Mouse (Mus musculus): ENCODE data around the gene Rnf17.
A peak's percentile ranks its signal among the peaks of the same experiment; 100 is the strongest.

The Rnf17 gene

GRCm38 (mm10) chr14:56402311-56403071 is at the start of gene Rnf17:
TSS of gene Rnf17 (plus strand) at chr14:56402581.
- no peak for DNase-seq (ENCODE audit: low read depth in 1 of 2, low spot score in 2 of 2)

DNA sequence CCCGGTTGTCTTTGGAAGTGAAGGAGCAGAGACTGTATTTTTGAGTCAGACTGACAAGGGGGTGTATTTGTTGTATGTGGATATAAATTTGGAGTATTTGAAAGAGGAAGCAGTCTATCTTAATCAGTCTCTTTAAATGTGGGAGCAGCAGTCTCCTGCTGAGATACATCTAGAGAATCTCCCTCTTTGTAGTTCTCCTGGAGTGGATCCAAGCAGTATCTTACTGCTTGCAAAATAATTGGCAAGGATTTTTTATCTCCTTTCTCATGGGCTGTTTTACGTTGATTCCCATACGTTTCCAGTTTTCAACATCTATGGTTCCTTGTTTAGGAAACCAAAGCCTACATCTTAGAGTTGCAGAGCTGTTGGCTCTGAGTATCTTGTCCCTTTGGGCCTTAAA is 47.6 kb upstream of the Rnf17 start:
- DNase-seq (ENCODE audit: low read depth in 1 of 2, low spot score in 2 of 2) = no peak

DNA sequence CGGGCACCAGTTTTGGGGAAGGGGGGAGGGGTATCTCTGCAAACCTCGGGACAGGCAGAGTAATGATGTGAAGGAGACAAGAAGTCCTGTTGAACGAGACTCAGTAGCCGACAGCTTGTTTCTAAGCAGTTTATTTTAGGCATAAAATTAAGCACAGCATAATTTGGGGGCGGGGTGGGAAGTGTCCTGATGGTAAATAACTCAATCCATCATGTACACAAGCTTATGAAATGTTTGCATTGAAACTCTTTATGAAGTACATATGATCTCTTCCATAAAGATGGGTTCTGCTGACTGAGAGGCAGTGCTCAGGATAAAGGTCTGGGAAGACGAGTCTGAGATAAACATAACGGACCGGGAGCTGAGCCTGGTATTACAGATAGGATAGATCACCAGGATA is 47.0 kb upstream of the Rnf17 start:
- DNase-seq (ENCODE audit: low read depth in 1 of 2, low spot score in 2 of 2) = no peak

DNA sequence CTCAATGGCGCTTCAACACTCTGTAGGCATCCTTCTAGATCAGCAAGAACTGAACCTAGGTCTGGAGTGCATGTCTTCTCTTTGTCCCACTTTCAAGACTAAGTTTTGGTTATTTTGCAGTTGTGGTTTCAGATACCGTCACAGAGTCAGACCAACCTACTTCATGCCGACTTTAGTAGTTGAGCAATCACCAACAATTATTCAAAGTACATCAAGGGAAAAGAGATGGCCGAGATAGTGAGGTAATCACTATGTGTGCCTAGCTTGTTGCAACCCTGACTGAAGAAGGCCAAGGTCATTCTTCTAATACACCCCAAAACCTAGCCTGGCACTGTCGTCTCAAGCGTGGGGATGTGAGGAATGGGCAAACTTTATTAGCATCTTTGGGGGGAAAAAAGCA is 46.2 kb upstream of the Rnf17 start:
- DNase-seq (ENCODE audit: low read depth in 1 of 2, low spot score in 2 of 2) = no peak

- DNase-seq (ENCODE audit: low read depth in 1 of 2, low spot score in 2 of 2) = no peak
These were observed 44.0 kb upstream of the Rnf17 start for GRCm38 (mm10) chr14:56358422-56358821.

GRCm38 (mm10) chr14:56359131-56359530 is 43.2 kb upstream of the Rnf17 start:
- DNase-seq (ENCODE audit: low read depth in 1 of 2, low spot score in 2 of 2) = no peak

- no peak for DNase-seq (ENCODE audit: low read depth in 1 of 2, low spot score in 2 of 2)
These were observed 37.6 kb upstream of the Rnf17 start, which contains the start of gene Atp12a for GRCm38 (mm10) chr14:56364711-56365237. TSS of gene Atp12a (plus strand) at chr14:56365068.

GRCm38 (mm10) chr14:56365292-56365691 is 37.1 kb upstream of the Rnf17 start:
- DNase-seq (ENCODE audit: low read depth in 1 of 2, low spot score in 2 of 2) = no peak

DNA sequence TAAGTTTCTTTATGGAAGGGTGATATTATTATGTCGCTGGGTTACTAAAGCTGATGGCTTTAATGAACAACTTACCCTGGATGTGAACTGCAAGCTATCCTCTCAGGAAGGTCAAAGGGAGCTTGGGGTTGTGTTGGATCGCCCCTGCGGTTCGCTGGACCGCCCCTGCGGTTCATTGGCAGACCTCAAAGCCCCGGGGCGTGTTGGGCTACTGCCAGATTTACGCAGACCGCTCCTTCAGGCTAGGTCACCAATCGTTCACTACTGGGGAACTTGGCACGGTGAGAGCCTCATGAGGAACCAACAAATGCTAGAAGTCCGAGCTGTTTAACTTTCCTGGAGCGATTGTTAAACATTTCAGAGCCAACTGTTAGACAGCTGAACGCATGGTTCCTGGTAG is 35.7 kb upstream of the Rnf17 start:
- DNase-seq (ENCODE audit: low read depth in 1 of 2, low spot score in 2 of 2) = no peak

- DNase-seq (ENCODE audit: low read depth in 1 of 2, low spot score in 2 of 2) = no peak
These were observed 33.5 kb upstream of the Rnf17 start for GRCm38 (mm10) chr14:56368834-56369233.

DNA sequence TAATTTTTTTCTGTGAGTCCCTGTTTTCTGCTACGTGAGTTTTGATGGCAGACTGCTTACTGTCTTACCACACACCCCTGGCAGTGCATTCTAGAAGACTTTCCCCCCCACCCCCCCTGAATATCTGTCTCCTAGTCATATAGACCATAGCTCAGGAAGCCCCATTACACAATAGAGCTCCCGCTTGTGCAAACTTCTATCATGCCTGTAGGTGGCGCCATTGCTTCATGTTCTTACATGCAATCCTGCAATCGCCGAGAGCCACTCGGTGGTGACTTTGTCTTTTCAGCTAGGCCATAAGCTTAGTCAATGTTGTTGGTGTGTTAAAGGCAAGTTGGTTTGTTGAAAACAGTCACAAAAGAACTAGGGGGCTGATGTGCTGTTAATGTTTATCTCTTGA is 26.6 kb upstream of the Rnf17 start:
- DNase-seq (ENCODE audit: low read depth in 1 of 2, low spot score in 2 of 2) = peak in 1 of 2 experiments; percentile 22

DNA sequence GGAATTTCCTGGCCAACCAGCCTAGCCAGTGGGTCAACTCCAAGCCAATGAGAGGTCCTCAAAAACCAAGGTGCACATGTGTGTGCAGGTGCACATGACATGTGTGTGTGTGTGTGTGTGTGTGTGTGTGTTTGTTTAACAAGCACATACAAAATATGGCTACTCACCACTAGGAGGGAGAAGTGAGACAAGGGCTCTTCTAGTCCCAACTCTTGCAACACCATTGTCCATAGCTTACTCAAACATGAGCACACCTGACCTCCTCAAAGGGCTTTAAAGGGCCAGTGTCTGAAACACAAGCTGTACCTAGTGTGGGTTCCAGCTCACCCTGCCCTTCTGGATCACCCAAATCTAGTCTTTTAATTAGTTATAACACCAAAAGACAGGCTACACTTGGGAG is 24.6 kb upstream of the Rnf17 start:
- DNase-seq (ENCODE audit: low read depth in 1 of 2, low spot score in 2 of 2) = no peak

DNA sequence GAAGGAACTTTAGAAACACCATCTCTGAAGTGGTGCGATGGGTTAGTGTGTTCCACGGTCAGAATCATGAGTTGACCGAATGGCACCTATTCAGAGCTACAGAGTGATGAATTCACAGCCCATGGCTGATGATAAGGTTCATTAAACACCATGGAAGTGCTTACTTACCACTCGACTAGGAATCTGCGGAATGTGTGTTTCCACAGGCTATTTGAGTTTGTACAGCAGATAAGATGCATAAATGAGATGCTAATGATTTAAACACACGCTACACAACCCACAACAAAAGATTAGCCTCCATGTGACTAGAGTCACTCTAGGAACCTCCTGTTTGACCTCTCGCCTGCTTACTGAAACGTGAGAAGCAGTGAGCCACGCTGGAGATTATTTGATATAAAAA is 23.0 kb upstream of the Rnf17 start:
- DNase-seq (ENCODE audit: low read depth in 1 of 2, low spot score in 2 of 2) = no peak

DNA sequence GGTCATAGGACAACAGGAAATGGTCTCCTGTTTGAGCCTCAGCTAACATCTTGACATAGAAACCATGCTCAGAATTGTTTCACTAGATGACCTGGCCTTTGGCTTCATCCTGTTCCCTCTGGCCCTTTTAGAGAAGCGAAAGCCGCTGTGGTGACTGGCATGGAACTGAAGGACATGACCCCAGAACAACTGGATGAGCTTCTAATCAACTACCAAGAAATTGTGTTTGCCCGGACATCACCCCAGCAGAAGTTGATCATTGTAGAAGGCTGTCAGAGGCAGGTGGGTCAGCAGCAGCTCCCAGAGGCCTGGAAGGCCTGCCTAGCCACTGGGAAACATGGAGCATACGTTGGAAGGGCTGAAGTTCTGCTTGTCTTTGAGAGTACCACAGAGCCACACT is 20.0 kb upstream of the Rnf17 start:
- DNase-seq (ENCODE audit: low read depth in 1 of 2, low spot score in 2 of 2) = no peak

GRCm38 (mm10) chr14:56390247-56390646 is 12.1 kb upstream of the Rnf17 start:
- DNase-seq (ENCODE audit: low read depth in 1 of 2, low spot score in 2 of 2) = no peak

- DNase-seq (ENCODE audit: low read depth in 1 of 2, low spot score in 2 of 2) = no peak
These were observed 8.6 kb upstream of the Rnf17 start for GRCm38 (mm10) chr14:56393704-56394312.

DNA sequence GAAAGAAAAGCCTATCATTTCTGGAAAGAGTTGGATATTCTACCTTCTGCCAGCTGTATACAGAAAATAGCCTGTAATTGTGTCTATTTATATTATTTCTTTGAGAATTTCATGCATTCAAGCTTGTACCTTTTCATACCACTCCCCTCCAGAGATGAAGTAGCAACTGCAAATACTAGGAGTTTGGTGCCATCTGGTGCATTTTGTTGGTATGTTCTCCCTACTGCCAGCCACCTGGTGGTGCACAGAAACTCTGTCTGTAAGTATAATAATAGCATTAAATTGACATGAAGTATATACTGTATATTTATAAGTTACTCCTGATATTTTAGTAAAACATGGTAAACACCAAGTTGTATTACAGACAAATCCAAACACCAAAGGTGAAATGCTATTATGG is 4.4 kb upstream of the Rnf17 start:
- DNase-seq (ENCODE audit: low read depth in 1 of 2, low spot score in 2 of 2) = no peak

- DNase-seq (ENCODE audit: low read depth in 1 of 2, low spot score in 2 of 2) = no peak
These were observed 643 bp downstream of the Rnf17 start for GRCm38 (mm10) chr14:56403072-56403375.

DNA sequence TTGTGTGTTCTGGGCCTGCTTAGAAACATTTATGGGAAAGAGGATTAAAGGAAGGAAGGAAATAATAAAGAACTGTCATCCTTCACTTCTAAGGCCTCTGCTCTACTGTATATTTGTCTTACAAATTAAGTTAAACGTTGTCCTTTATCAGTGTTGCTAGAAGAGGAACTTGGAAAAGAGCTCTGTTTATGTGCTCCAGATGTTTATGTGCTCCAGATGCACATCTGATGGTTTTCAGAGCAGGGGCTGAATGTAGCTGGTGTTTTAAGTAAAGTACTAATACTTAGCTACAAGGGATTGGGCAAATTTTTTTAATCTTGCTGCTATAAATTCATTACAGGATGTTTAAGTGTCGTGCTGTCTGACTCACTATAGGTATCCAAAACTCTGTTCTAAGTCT is 59.7 kb downstream of the Rnf17 start:
- DNase-seq (ENCODE audit: low read depth in 1 of 2, low spot score in 2 of 2) = no peak

DNA sequence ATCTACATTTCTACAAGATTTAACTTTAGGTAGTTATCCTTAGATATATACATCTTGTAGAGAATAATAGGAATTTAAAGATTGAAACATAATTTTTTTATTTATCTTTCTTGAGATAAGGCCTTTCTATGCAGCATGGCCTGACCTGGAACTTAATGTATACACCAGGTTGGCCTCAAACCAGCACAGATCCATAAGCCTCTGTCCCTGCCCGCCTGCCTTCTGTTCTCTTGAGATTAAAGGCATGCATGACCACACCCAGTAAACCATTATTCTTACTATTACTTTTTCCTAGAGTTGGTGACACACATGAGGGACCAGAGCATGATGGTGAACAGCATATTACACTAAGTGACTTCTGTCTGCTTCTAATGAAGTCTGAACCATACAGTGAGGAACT is 60.3 kb downstream of the Rnf17 start:
- DNase-seq (ENCODE audit: low read depth in 1 of 2, low spot score in 2 of 2) = no peak

- DNase-seq (ENCODE audit: low read depth in 1 of 2, low spot score in 2 of 2) = no peak
These were observed 65.8 kb downstream of the Rnf17 start for GRCm38 (mm10) chr14:56468145-56468544.

DNA sequence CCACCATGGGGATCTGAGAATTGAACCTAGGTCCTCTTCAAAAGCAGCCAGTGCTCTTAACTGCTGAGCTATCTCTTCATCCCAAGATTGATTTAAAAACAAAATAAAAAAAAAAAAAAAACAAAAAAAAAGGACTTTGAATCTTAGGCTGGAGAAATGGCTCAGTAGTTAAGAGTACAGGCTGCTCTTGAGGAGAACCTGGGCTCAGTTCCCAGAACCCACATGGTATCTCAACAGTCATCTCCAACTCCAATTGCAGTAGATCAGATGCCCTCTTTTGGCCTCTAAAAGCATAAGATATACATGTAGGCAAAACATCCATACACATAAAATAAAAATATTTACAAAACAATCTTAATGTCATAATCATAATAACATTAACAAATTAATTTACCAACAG is 87.4 kb downstream of the Rnf17 start:
- DNase-seq (ENCODE audit: low read depth in 1 of 2, low spot score in 2 of 2) = no peak

- no peak for DNase-seq (ENCODE audit: low read depth in 1 of 2, low spot score in 2 of 2)
These were observed 100.0 kb downstream of the Rnf17 start for GRCm38 (mm10) chr14:56502407-56502806.
